Mouse (Mus musculus) midbrain, embryonic 11.5 days (tissue): ENCODE results near the gene Nhsl1. TPM values are rescaled to one million over a fixed set of nuclear protein-coding genes. Genes with fewer than 3 reads are reported as not detected.

Source experiments
- ATAC-seq: fragments of 200-750 bp; cut with Nextera tagmentation; 2 replicates; pipeline ENCODE4 v1.8.0; 2017; ENCODE audit warnings: moderate TSS enrichment, moderate library complexity; ENCODE audit not compliant: low FRiP score
- DNase-seq: peaks from one replicate; pipeline ENCODE4 v3.0.0; 2015; ENCODE audit warnings: low spot score; ENCODE audit errors: missing footprints
- H3K27ac ChIP-seq: fragments of 300-500 bp; sonication (generic); 2 replicates; pipeline ENCODE4 v1.5.1; 2014; ENCODE audit warnings: low read depth, low read length
- H3K27me3 ChIP-seq: fragments of 300-500 bp; sonication (generic); 2 replicates; pipeline ENCODE4 v1.6.1; 2014; ENCODE audit warnings: mild to moderate bottlenecking, low read length, moderate library complexity, mixed read lengths; ENCODE audit not compliant: control insufficient read depth, insufficient read depth
- H3K36me3 ChIP-seq: fragments of 300-500 bp; sonication (generic); 2 replicates; pipeline ENCODE4 v1.6.1; 2014; ENCODE audit warnings: mild to moderate bottlenecking, low read length, moderate library complexity, mixed read lengths; ENCODE audit not compliant: control insufficient read depth, insufficient read depth
- H3K4me1 ChIP-seq: fragments of 300-500 bp; sonication (generic); 2 replicates; pipeline ENCODE4 v1.6.1; 2014; ENCODE audit warnings: low read length; ENCODE audit not compliant: control insufficient read depth, insufficient read depth
- H3K4me2 ChIP-seq: fragments of 300-500 bp; sonication (generic); 2 replicates; pipeline ENCODE4 v1.6.1; 2014; ENCODE audit warnings: mild to moderate bottlenecking, moderate library complexity
- H3K4me3 ChIP-seq: fragments of 300-500 bp; sonication (generic); 2 replicates; pipeline ENCODE4 v1.5.1; 2014; ENCODE audit warnings: low read depth, low read length
- H3K9ac ChIP-seq: fragments of 300-500 bp; sonication (generic); 2 replicates; pipeline ENCODE4 v1.6.1; 2014; ENCODE audit warnings: low read length
- H3K9me3 ChIP-seq: fragments of 300-500 bp; sonication (generic); 2 replicates; pipeline ENCODE4 v1.6.1; 2016; ENCODE audit warnings: low read length; ENCODE audit not compliant: control insufficient read depth
- WGBS: fragments of 180-500 bp; shearing (Covaris S2); extraction: QIAGEN DNeasy Blood & Tissue Kit; methylation state at CpG from one replicate; pipeline ENCODE4 v1.1.7; 2014; 5-methylcytosine and 5-hydroxymethylcytosine counted together
- polyA plus RNA-seq: library from polyadenylated mRNA; unstranded; fragments of >200 nt; fragmentation: Nextera tagmentation; extraction: Ambion mirVana; gene quantifications from 2 replicates; pipeline ENCODE4 v1.2.1, GENCODE M21; 2014

Nhsl1 gene
- polyA plus RNA-seq, 1 experiment from 2014 or later = 15.3 TPM

DNA sequence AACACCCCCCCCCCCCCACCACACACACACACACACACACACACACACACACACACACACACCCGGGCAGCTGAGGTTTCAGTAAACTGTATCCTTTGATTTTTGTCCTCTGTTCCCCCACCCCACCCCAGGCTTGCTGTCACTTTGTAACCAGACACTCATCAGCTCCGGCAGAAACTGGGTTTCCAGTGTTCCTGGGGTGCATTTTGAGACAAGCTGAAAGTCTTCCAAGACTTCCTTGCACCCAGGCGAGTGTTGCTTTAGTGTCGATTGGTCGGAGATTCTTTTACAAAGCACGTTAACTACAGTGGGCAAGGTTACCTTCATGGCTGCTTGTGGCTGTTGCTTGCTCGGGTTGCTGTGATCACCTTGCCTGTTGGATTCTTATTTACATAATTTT lies 99.4 kb downstream of the Nhsl1 start:
- Histone ChIP-seq H3K27me3 (no peaks in the 10 kb centered on the region), H3K9ac (no peak overlapping the region), H3K4me3 (no peak overlapping the region), H3K4me2 (no peak overlapping the region), H3K9me3 (no peaks in the 10 kb centered on the region), H3K27ac (no peak overlapping the region), H3K36me3 (no peaks in the 10 kb centered on the region), H3K4me1 (peaks cover 12% of the 10 kb centered on the region)
- ATAC-seq (no peak), DNase-seq (no peak)
- 56% methylated on average over 7 of the region's 7 CpGs for WGBS

DNA sequence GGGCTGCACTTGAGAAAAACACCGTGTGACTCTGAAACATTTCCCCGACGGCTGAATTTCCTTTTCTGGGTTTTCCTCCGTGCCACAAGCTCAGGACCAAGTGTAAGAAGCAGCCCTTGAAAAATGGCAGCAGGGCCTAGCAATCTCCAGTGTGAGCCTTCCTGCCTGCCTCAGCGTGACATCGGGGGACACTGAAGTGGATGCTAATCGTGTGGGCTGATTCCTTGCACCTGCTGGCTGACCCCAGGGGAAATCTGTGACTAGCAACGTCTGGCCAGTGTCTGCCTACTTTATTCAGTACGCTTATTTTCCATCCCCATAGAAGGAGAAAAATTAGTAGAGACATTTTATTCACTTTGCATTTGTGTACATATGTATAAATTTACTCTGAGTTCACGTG lies 100.7 kb downstream of the Nhsl1 start:
- ATAC-seq (peak; percentile 30; the same call in 1 of the 2 replicates), DNase-seq (no peak)
- Histone ChIP-seq H3K9me3 (no peaks in the 10 kb centered on the region), H3K4me3 (no peak overlapping the region), H3K4me2 (no peak overlapping the region), H3K9ac (no peak overlapping the region), H3K36me3 (no peaks in the 10 kb centered on the region), H3K4me1 (peaks cover 11% of the 10 kb centered on the region), H3K27me3 (no peaks in the 10 kb centered on the region), H3K27ac (peak overlapping the region; percentile 31; the same call in 1 of the 2 replicates)
- 70% methylated on average over 10 of the region's 10 CpGs for WGBS

DNA sequence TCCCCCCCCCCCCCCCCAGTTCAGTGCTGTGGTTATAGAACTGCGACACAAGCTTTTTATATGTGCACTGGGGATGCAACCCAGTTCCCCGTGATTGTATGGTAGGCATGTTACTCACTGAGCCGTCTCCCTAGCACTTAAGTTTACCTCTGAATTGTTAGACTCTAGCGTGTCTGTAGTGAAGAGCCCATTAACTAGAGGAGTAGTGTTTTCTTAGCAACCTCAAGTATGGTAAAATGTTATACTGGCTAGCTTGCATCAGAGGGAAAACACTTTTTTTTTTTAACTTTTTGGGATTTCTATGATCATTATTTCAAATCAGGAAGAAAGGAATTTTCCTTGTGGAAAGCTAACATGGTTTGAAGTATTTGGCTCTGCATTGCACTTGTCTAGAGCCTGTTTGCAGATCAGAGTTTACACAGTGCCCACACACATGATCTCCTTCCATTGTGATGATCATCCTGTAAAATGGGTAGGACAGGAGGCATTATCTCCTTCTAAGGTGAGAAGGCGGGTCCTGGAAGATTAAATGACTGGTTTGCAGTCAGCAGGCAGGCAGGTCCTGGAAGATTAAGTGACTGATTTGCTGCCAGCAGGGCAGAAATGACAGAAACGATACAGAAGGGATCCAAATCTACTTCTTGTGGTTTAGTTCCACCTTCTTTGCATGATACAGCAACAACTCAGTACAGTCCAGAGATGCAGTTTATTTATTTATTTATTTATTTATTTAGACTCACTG lies 101.6 kb downstream of the Nhsl1 start:
- peaks cover 11% of the 10 kb centered on the region for H3K4me1 ChIP-seq
- no peaks in the 10 kb centered on the region for H3K9me3 ChIP-seq
- H3K4me3 ChIP-seq = no peak overlapping the region
- no peak for DNase-seq
- ATAC-seq = no peak
- no peak overlapping the region for H3K27ac ChIP-seq
- no peaks in the 10 kb centered on the region for H3K27me3 ChIP-seq
- no peaks in the 10 kb centered on the region for H3K36me3 ChIP-seq
- H3K4me2 ChIP-seq = no peak overlapping the region
- no peak overlapping the region for H3K9ac ChIP-seq
- 85% methylated on average over 6 of the region's 6 CpGs for whole genome bisulfite sequencing

DNA sequence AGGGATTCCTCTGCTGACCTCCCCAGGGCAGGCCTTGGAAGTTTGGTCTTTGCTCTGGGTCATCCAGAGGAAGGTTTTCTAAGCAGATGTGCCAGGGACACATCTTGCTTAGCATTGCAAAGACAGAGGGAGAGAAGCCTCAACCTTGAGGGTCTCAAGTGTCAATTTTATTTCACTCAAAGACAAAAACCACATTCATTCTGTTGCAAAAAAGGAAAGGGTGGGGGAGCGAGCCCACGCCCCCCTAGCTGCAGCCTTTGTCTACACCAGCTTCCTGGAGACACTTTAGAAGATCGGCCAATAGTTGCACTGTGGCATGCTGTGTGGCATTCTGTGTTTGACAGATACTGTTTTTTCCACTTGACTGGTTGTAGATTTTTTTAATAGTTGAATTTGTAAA lies 104.2 kb downstream of the Nhsl1 start:
- DNase-seq = no peak
- Histone ChIP-seq H3K9ac (no peak overlapping the region), H3K4me3 (no peak overlapping the region), H3K27ac (no peak overlapping the region), H3K4me1 (peaks cover 11% of the 10 kb centered on the region), H3K27me3 (no peaks in the 10 kb centered on the region), H3K36me3 (no peaks in the 10 kb centered on the region), H3K4me2 (no peak overlapping the region), H3K9me3 (no peaks in the 10 kb centered on the region)
- ATAC-seq = no peak
- 42% methylated on average over 3 of the region's 3 CpGs for WGBS

GRCm38 (mm10) chr10:18423557-18423956 lies 104.8 kb downstream of the Nhsl1 start:
- ATAC-seq (no peak), DNase-seq (no peak)
- Histone ChIP-seq H3K27ac (no peak overlapping the region), H3K4me2 (no peak overlapping the region), H3K36me3 (no peaks in the 10 kb centered on the region; the same call in 1 of the 2 replicates), H3K9ac (no peak overlapping the region), H3K27me3 (no peaks in the 10 kb centered on the region), H3K9me3 (no peaks in the 10 kb centered on the region), H3K4me1 (peaks cover 11% of the 10 kb centered on the region), H3K4me3 (no peak overlapping the region)
- 80% methylated on average over 9 of the region's 9 CpGs for WGBS

GRCm38 (mm10) chr10:18427866-18428265 lies 109.1 kb downstream of the Nhsl1 start:
- no peak overlapping the region for H3K9ac ChIP-seq
- DNase-seq (no peak), ATAC-seq (no peak)
- H3K27me3 ChIP-seq = no peaks in the 10 kb centered on the region
- peaks cover 15% of the 10 kb centered on the region for H3K4me1 ChIP-seq
- no peak overlapping the region for H3K4me2 ChIP-seq
- 94% methylated on average over 9 of the region's 9 CpGs for WGBS
- no peak overlapping the region for H3K27ac ChIP-seq
- H3K36me3 ChIP-seq = peaks cover 2% of the 10 kb centered on the region
- H3K9me3 ChIP-seq = peaks cover 3% of the 10 kb centered on the region; the same call in 1 of the 2 replicates
- no peak overlapping the region for H3K4me3 ChIP-seq

DNA sequence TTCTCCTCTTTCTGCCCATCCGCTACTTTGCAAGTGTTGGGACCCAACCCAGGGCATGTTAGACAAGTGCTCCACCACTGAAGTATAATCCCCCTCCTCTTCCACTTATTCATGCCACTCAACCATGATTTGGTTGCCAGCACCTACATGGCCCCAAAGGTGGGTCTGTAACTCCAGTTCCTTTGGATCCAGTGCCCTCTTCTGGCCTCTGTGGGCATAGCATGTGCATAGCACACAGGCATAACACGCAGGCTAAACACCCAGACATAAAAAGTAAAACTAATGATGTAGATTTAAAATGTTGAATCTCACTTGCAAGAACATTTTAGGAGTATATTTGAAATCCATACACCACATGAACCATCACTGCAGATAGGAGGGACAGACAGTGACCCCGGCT lies 110.7 kb downstream of the Nhsl1 start:
- H3K27me3 ChIP-seq = no peaks in the 10 kb centered on the region
- H3K9me3 ChIP-seq = peaks cover 3% of the 10 kb centered on the region; the same call in 1 of the 2 replicates
- no peak overlapping the region for H3K4me3 ChIP-seq
- ATAC-seq (no peak), DNase-seq (no peak)
- H3K4me1 ChIP-seq = peaks cover 12% of the 10 kb centered on the region
- no peak overlapping the region for H3K27ac ChIP-seq
- 97% methylated on average over 3 of the region's 3 CpGs for WGBS
- no peak overlapping the region for H3K9ac ChIP-seq
- no peak overlapping the region for H3K4me2 ChIP-seq
- peaks cover 2% of the 10 kb centered on the region for H3K36me3 ChIP-seq

- Histone ChIP-seq H3K4me1 (peaks cover 12% of the 10 kb centered on the region), H3K4me3 (no peak overlapping the region), H3K9ac (no peak overlapping the region), H3K27ac (no peak overlapping the region), H3K36me3 (peaks cover 2% of the 10 kb centered on the region), H3K4me2 (no peak overlapping the region), H3K27me3 (no peaks in the 10 kb centered on the region), H3K9me3 (peaks cover 3% of the 10 kb centered on the region; the same call in 1 of the 2 replicates)
- 74% methylated on average over 8 of the region's 8 CpGs for WGBS
- no peak for DNase-seq
- no peak for ATAC-seq
Measured at GRCm38 (mm10) chr10:18430141-18430540, 111.4 kb downstream of the Nhsl1 start.

GRCm38 (mm10) chr10:18430973-18431372 lies 112.2 kb downstream of the Nhsl1 start:
- WGBS = 4% methylated on average over 18 of the region's 18 CpGs
- Histone ChIP-seq H3K36me3 (peaks cover 2% of the 10 kb centered on the region), H3K4me1 (peaks cover 12% of the 10 kb centered on the region), H3K27ac (peak overlapping the region; percentile 22; the same call in 1 of the 2 replicates), H3K27me3 (no peaks in the 10 kb centered on the region), H3K9me3 (peaks cover 3% of the 10 kb centered on the region; the same call in 1 of the 2 replicates), H3K9ac (peak overlapping the region; percentile 56), H3K4me3 (peak overlapping the region; percentile 24; the same call in 1 of the 2 replicates), H3K4me2 (peak overlapping the region; percentile 55)
- DNase-seq (peak; percentile 93), ATAC-seq (peak; percentile 79)
